Mouse (Mus musculus): ENCODE results near the gene Tert.
A peak's percentile ranks its signal among the peaks of the same experiment; 100 is the strongest.

Gene Tert

DNA sequence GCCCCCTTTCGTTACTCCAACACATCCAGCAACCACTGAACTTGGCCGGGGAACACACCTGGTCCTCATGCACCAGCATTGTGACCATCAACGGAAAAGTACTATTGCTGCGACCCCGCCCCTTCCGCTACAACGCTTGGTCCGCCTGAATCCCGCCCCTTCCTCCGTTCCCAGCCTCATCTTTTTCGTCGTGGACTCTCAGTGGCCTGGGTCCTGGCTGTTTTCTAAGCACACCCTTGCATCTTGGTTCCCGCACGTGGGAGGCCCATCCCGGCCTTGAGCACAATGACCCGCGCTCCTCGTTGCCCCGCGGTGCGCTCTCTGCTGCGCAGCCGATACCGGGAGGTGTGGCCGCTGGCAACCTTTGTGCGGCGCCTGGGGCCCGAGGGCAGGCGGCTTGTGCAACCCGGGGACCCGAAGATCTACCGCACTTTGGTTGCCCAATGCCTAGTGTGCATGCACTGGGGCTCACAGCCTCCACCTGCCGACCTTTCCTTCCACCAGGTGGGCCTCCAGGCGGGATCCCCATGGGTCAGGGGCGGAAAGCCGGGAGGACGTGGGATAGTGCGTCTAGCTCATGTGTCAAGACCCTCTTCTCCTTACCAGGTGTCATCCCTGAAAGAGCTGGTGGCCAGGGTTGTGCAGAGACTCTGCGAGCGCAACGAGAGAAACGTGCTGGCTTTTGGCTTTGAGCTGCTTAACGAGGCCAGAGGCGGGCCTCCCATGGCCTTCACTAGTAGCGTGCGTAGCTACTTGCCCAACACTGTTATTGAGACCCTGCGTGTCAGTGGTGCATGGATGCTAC lies at the start of gene Tert:
Gene Tert (plus strand): TSS at position 167 of the 805 bp plus-strand sequence.
- DNase-seq (ENCODE audit: low spot score), result no peak

DNA sequence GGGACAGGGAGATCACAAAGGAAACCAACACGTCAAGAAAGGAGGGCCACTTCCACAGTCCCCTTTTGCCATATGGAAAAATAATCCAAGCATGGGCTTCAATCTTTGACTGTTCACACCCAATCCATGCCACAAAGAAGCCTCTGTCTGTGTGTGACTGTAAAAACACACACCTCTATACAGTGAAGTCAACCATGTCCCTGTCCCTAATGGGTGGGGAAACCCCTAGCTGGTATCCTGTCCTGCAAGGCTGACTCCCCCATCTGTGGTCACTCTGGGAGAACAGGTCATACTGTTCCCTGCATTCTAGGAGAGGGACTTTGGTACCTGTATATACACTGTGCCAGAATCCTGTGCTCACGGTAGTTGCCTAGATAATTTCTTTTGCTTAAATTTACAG lies 49.4 kb upstream of the Tert start:
- no peak for DNase-seq (ENCODE audit: low spot score)

DNA sequence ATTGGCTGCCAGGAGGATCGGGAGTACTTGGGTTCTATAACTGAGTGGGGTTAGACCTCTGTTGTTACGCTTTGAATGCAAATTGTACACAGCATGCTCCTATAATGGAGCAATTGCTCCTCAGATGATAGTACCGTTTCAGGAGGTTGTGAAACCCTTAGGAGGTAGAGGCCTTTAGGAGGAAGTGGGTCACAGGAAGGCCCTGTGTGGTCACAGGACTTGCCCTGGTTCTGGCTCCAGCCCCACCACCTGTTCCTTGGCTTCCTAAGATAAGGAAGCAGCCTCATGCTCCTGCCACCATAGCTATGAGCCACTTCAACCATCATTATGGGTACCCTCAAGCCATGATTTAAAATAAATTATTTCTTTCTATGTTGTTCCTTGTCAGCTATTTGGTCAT lies 35.2 kb upstream of the Tert start:
- no peak for DNase-seq (ENCODE audit: low spot score)

DNA sequence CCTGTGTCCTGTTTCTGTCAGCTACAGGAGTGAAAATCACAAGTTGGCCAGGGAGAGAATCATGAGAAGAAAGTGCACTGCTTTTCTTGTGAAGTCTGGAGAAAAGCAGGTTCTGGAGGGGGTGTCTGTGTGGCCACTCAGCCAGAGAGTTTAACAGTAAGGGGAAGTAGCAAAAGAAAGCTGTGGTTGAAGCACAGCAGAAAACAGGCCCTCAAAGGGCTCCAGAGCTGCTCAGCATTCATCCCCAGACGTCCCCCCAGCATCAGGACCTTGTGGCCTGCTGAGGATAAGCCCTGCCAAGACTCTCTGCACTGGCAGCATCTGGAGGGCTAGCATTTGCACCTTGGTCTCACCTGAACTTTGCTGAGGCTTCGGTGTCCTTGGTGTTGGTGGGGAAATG lies 34.2 kb upstream of the Tert start:
- no peak for DNase-seq (ENCODE audit: low spot score)

DNA sequence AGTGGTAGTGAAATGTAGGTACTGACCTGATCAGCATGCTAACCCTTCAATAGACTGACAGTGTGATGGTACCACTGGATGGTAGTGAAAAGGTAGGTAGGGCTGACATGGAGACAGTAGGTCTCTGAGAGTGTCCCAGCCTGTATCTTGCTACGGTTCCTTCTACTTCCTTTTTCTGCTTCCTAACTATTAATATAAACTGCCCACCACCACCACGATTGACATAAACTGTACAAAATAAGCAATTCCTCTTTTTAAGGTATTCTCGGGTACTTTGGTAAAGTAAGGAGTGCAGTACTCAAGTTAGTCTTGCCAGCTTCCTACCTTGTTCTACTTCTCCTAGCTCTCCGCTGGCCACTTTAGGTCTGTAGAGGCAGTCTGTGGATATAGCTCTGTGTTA lies 30.4 kb upstream of the Tert start:
- no peak for DNase-seq (ENCODE audit: low spot score)

DNA sequence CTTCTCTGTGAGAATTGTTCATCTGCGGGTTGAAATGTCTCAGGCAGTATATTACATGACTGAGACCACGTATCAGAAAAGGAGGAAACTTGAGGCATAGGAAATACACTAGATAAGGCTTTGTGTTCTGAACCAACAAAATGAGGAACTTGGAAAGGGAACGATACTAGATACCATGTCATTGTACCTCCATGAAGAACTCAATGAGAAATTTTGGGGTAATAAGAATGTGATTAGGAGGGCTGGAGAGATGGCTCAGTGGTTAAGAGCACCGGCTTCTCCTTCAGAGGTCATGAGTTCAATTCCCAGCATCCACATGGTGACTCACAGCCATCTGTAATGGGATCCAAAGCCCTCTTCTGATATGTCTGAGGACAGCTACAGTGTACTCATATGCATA lies 26.5 kb upstream of the Tert start:
- no peak for DNase-seq (ENCODE audit: low spot score)

DNA sequence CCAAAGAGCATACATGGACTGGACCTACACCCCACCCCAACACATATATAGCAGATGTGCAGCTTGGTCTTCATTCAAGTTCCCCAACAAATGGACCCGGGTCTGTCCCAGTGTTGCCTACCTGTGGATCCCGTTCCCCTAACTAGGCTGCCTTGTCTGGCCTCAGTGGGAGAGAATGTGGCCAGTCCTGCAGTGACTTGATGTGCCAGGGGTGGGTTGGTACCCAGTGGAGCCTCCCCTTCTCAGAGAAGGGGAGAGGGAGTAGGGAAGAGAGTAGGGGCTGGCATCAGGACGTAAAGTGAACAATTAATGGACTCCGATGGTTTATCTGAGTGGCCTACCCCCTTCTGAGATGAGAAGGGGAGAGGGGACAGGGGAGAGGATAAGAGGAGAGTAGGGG lies 23.7 kb upstream of the Tert start:
- no peak for DNase-seq (ENCODE audit: low spot score)

DNA sequence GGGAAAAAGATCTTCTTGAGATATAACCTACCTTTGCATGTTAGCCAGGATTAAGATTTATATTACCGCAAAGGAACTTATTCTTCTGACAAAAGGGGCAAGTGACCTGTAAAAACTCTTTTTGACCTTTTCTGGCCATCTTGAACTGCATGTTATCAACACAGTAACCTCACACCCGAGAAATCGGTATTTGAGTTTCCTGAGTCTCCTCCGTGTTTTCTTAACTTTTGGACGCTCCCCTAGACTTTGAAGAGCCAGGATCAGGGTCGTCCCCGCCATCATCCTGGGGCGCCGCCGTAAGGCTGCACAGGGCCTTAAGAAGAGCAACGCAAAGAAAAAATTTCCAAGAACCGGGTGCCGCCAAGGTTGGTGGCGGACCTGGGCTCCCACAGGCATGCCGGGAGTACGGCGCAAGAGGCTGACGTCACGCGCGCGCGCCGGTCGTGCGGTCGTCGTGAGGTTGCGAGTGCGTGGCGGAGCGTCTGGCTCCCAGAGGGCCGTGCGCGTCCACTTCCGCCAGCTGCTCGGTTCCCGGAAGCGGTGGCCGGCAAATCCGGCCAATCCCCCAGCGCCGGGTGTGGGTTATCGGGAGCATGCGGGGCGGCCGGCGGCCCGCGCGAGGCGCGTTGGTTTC lies 23.1 kb upstream of the Tert start, which contains the start of gene Clptm1l:
Gene Clptm1l (plus strand): TSS at position 485 of the 634 bp plus-strand sequence.
- DNase-seq (ENCODE audit: low spot score), result peak; percentile 93

DNA sequence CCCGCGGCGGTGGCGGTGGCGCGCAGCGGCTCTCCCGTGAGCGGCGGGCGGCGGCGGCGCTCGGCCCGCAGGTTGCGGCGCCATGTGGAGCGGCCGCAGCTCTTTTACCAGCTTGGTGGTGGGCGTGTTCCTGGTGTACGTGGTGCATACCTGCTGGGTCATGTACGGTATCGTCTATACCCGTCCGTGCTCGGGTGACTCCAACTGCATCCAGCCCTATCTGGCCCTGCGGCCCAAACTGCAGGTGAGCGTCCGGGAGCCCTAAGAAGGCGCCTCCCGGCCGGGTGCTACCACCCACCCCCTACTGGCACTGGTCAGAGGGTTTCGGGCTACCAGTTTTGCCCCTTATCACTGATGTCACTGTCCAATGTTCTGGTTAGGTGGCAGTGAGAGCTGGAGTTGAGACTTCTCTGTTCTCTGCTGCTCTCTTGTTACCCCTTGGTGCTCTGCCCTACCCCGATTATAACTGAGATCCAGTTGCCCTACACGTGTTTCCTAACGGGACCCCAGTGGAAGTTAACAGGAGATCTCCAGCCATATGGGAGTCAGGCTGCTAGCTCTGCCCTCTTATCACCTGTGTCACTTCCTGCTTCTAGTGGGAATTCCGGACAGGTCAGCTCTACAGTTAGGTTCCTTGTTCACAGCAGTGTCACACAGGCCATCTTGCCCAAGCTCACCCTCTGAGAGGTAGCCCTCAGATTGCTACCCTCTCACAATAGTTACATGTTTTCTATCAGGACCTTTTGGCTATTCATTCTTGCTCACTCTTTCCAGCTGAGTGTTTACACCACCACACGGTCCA lies 22.4 kb upstream of the Tert start:
- DNase-seq (ENCODE audit: low spot score), result no peak

DNA sequence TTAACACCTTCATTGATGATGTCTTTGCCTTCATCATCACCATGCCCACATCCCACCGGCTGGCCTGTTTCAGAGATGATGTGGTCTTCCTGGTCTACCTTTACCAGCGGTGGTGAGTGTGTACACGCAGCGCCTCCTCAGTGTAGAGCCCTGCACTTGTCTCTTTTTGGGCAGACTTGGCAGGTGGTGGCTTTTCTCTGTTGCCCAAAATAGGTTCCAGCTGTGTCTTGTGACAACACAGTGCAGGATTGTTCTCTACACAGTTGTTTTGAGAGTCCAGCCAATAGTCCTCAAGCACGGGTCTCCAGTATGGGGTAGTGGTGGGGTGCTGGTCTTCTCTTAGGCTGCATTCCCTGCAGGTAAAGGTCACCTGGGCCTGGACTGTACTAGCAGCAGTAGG lies 8.3 kb upstream of the Tert start:
- DNase-seq (ENCODE audit: low spot score), result no peak

DNA sequence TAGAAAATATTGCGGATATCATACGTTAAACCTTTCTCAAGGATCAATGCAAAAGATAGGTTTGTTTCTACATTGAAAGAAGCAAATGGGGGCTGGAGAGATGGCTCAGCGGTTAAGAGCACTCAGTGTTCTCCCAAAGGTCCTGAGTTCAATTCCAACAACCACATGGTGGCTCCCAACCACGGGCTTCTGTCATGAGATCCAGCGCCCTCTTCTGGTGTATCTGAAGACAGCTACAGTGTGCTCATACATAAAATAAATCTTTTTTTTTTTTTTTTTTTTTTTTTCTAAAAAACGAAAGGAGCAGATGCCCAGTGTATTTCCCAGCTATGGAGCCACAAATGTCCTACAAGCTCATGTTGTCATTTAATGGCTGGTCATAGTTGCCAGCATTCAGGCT lies 6.1 kb upstream of the Tert start:
- no peak for DNase-seq (ENCODE audit: low spot score)

DNA sequence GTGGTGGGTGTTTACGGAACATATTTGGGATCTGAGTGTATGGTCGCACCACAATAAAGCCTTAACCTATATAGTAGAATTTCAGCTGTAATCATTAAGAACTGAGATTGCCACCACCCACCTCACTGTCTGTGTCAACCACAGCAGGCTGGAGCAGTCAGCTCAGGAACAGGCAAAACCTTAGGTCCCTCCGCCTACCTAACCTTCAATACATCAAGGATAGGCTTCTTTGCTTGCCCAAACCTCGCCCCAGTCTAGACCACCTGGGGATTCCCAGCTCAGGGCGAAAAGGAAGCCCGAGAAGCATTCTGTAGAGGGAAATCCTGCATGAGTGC lies 334 bp upstream of the Tert start:
- no peak for DNase-seq (ENCODE audit: low spot score)

DNA sequence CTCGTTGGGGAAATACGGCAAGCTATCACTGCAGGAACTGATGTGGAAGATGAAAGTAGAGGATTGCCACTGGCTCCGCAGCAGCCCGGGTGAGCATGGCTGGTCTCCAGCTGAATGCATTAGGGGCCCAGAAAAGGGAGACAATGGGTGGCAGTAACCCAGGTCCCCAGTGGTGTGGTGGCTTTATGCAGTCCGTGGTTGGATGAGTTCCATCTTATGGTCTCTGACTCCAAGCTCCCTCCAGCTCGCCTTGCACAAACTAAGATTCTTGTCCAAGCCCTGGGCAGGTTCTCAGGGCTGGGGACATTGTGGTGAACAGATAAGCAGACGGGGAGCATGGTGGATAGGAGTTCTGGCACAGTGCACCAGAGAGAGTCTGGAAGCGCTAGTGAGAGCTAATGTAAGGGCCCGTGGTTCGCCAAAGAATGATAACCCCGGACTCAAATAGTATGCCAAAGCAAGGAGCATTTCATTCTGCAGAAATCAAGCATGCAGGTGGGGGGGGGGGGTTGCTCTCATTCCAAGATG lies 1.9 kb downstream of the Tert start:
- DNase-seq (ENCODE audit: low spot score), result no peak

DNA sequence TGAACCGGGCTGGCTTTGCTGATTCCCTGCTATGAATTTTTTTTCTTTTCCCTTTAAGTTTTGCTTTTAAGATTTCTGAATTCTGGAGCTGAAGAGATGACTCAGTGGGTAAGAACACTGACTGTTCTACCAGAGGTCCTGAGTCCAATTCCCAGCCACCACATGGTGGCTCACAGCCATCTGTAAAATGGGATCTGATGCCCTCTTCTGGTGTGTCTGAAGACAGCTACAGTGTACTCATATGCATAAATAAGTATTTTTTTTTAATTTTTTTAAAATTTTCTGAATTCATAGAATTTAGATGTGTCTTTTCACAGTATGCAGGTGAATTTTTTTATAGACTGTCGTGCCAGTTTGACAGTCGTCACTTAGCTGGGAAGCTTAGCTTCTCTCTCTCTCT lies 5.1 kb downstream of the Tert start:
- no peak for DNase-seq (ENCODE audit: low spot score)

DNA sequence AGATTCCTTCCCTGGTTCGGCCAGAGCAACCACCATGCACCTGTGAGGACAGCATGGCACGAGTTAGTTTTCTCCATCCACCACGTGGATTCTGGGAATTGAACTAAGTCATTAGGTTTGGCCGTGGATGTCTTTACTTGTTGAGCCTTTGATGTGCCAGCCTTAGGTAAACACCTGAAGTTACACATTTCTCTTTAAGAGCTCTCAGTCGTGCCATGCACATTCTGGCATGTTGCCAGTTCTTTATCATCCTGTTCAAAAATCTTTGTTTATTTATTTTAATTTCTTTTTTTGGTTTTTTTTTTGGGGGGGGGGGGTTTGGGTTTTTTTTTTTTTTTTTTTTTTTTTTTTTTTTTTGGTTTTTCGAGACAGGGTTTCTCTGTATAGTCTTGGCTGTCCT lies 11.1 kb downstream of the Tert start:
- no peak for DNase-seq (ENCODE audit: low spot score)

DNA sequence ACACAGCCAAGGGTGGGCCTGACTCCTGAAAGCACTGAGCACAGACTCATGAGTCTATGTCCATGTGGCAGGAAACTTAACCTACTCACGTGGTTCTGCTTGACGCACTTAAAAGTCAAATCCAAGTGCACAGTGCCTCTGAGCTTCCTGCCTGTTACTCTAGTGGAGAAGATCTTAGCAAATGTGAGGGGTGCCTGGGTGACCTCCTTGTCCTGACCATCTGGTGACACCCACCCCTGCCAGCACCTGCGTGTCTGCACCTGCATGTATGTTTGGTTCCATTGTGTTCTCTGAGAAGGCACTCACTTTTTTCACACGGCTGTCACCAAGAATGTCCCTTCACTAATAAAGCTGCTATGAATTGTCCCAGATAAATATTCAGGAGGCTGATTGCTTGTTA lies 14.6 kb downstream of the Tert start:
- DNase-seq (ENCODE audit: low spot score), result no peak

DNA sequence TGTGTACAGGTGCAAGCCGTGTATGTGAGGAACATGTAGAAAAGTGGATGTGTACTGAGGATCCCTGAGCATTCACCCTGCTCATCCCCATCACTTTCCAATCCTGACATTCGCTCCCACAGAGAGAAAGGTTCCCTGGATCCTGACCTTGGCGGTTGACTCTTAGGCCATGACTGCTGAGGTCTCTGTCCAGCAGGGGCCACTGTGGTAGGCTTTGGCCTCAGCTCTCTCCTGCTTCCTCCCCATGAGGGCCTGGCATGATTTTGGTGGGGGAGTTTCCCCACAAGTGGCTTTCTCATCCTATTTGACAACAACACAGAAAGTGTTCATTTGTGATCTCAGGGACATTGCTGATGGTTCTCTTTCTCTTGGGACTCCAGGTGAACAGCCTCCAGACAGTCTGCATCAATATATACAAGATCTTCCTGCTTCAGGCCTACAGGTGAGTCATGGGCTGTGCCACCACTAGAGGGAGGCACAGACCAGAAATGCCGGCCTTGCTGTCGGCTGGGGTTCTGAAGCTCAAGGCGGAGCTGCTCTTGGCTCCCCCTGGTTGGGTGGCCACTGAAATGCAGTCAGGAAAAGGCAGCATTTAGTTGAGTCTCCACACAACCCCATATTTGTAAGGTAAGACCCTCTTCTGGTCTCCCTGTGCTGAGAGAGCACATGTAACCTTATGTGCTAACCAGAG lies 19.8 kb downstream of the Tert start:
- DNase-seq (ENCODE audit: low spot score), result no peak

DNA sequence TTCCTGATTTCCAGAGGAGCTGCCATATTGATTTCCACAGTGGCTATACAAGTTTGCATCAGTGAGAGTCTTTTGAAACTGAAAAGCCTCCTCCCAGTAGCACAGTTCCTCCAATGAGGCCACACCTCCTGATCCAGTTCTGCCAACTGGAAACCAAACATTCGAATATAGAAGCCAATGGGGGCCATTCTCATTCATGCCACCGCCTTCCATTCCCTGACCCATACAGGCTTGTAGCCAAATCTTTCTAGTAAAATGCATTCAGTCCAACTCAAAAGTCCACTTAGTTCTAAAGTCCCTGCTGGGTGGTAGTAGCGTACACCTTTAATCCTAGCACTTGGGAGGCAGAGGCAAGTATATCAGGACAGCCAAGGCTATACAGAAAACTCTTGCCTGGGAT lies 26.6 kb downstream of the Tert start:
- DNase-seq (ENCODE audit: low spot score), result no peak

DNA sequence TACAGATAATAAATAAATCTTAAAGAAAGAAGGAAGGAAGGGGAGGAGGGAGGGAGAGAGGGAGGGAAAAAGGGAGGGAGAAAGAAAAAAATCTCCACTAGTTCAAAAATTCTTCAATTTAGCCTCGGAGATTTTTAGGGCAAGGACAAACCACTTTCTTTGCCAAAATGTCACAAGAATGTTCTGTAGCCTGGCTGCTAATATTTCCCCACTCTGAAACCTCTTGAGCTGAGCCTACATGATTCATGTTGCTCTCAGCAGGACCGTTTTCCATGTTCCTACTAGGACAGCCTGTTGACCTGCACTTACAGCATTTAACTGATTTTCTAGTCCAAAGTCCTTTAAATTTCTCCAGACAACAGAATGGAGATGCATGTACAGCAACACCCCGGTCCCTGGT lies 28.3 kb downstream of the Tert start:
- no peak for DNase-seq (ENCODE audit: low spot score)

DNA sequence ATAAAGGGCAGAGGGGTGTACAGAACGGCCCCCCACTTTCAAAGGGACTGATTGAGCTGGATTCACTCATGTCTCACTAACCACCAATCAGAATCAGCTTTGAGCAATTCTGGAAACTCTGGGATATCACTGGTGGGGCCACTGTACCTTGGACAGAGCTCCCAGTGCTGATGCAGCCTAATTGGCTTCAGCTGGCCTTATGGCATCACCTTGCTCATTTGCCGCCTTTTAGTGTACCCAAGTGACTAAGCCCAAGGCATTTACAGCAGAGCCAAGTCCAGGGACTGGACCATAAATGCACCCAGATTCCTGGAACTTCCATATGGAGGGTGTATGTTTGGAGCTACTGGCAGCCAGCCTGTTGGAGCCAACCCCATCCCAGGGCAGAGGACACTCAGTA lies 32.2 kb downstream of the Tert start:
- DNase-seq (ENCODE audit: low spot score), result no peak

DNA sequence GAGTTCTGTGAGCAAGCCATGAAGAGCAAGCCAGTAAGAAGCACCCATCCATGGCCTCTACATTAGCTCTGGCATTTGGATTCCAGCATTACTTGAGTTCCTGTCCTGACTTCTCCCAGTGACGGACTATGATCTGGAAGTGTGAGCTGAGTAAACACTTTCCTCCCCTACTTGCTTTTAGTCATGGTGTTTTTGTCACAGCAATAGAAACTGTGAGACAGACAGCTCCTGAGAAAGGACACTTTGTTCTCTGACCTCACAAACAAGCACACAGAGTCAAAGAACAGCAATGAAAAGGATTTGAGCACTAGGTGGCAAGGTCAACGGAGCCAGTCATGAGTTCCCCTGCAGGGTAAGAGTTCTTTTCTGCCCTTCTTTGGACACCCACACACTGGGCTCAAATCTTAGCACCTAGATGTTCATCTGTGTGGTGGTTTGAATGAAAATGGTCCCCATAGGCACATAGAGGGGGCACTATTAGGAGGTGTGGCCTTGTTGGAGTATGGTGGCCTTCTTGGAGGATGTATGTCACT lies 33.5 kb downstream of the Tert start:
- no peak for DNase-seq (ENCODE audit: low spot score)

DNA sequence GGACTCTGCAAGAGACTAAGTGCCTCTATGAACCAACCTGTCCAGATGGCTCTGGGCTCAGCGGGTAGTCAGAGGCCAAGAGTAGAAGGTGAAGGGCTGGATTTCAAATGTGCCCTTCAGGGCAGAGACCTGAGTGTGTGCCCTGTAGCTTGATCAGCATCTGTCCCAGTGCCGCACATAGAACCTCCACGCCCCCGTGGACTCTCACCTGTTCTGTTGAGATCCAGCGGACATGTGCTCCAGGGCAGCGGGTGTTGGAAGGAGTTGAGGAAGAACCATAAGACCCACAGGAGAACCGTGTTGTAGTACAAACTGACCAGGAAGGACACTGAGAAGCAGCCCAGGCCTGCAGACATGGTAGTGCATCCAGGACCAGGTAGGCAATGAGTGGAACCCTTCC lies 48.5 kb downstream of the Tert start:
- no peak for DNase-seq (ENCODE audit: low spot score)
